Mouse (Mus musculus) R1 (cell line): ENCODE data around the gene Lrfn3.
A peak's percentile ranks its signal among the peaks of the same experiment; 100 is the strongest.

ENCODE experiments used
- DNase-seq: peaks from one replicate; pipeline ENCODE4 v3.0.0-alpha.2; 2018; ENCODE audit warnings: low read depth, low spot score

Lrfn3 gene

GRCm38 (mm10) chr7:30362652-30363343 is at the start of gene Lrfn3:
Lrfn3 (minus strand) TSS chr7:30362772.
- DNase-seq = peak; percentile 82

- DNase-seq = no peak
Measured at GRCm38 (mm10) chr7:30411023-30411422, 48.5 kb upstream of the Lrfn3 start.

DNA sequence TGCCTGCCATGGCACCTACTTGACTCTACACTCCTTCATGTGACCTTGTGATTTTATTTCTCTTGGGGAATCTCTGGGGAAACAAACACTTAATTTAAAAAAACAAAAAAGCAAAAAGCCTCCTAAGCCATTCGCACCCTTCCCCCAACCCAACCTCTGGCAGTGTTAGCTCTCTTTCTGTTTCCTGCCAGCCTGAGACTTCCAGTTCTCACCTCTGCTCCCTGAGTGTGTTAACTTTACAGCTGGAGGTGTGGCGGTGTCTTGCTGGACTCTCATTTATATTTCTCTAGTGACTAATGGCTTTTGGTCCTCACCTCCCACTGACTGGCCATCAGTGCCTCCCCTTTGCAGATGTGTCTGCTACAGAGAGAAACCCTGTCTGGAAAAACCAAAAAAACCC is 47.2 kb upstream of the Lrfn3 start:
- no peak for DNase-seq

DNA sequence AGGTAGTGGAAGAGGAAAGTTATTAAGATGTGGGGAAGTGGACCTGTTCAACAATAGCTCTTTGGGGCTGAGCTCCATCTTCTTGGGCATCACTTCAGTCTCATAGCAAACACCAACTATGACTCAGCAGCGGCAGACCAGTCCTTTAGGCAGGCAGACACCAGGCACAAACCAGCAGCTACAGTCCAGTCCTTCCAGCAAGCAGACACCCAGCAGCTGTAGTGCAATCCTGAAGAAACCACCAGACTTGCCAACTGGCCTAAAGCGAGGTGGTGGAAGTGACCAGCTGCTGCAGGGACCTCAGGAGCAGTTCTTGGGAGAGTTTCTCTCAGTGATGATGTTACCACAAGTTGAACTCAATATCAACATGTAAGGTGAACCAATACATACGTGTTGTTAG is 46.1 kb upstream of the Lrfn3 start:
- no peak for DNase-seq

DNA sequence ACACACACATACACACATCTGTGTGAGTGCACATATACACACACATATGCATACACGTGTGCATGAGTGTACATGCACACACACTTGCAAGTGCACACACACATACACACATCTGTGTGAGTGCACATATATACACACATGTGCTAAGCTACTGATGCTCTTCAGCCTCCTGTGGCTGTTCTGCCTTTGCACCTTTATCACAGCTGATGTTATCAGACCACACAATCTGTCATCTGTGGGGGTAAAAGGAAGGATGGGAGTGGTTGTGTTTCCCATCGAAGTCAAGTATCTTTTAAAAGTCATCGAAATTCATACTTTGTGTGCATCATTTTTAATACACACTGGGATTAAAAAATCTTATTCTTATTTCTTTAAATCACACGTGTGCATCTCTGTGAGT is 39.8 kb upstream of the Lrfn3 start:
- DNase-seq = no peak

DNA sequence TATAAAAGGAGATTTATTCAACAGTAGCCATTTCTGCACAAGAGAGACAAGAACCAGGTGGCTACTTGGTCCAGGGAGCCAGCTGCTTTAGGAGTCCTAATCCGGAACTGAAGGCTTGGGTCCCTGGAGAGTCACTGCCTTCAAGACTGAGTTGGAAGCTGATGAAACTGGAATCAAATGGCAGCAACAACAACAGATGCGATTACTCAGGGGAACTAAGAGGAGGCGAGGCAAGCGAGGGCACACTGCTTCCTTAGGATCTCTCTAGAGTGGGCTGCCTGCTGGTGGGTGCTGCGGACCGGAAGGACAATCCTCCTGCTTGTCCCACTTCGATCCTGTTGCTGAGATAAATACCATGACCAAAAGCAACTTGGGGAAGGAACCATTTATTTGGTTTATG is 37.1 kb upstream of the Lrfn3 start:
- no peak for DNase-seq

DNA sequence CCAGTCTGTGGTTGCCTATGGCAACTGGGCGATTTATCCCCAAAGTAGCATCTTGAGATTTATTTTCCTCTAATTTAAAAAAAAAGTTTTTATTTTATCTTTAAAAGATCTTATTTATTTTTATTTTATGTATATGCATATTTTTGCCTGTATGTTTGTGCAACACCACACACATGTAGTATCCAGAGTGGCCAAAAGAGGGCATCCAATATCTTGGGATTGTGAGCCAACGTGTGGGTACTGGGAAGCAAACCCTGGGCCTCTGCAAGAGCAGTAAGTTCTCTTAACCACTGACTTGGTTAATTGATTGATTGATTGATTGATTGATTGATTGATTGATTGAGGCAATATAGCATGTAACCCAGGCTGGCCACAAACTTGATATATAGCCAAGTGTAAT is 32.3 kb upstream of the Lrfn3 start:
- DNase-seq = peak; percentile 45

DNA sequence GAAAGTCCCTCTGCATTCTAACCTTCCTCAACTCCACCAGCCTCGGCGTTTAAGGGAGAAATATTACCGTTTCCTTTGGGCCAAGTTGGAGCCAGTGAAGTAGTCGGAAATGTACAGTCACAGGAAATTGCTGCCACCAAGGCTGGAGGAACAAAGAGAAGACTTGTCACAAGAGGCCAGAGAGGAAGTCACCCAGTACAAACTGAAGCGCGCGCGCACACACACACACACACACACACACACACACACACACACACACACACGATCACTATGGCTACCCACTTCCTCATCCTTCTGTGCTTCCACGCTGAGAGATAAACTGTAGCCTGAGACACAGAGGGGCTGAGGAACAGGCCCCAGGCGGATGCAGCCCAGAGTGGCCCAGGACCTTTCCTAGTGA is 31.8 kb upstream of the Lrfn3 start:
- no peak for DNase-seq

DNA sequence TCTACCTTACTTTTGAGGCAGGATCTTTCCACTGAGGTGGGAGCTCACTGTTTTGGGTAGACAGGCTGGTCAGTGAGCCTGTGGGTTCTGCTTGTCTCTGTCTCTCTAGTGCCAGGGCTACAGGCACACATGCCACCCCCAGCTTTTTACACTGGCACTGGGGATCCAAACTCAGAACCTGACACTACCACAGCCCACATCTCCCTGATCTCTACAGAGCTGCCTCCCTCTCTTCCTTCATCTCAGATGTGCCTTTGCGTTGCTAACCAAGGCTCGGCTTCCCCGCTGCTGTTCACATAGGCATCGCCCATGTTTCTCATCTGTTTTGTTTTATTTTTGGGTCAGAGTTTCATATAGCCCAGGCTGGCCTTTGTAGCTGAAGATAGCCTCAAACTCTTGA is 31.1 kb upstream of the Lrfn3 start:
- no peak for DNase-seq

DNA sequence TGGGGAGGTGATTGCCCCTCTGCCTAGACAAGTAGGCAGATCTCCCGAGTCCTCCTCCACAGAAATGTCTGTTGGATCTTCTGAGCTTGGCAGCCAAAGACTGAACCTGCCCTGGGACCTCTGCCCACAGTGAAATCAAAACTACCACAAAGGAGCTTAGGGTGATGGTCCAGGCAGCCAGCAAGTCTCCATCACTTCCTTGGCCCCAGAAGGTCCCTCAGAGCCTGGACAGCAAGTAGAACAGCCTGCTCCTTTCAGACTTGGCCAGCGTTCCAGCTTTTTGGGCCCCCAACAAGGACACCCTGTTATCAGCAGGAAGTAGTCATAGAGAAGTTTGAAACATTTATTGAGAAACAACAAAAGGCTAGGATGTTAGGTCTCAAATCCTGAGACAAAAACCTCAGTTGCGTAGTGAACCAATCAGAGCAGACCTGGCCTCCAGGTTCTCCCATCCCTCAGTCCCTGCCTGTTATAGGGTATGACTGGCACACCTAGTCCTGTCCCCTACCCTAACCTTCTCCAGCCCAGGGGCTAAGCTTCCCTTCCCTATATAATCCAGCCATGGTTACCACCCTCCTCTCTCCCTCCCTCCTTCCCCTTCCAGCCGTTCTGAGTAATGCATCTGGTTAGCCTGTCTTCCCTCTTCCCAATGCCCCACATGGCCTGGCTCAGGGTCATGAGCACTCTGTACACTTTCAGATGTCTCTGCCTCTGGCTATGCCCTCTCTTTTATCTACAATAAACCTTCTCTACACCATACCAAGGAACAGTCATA is 30.4 kb upstream of the Lrfn3 start:
- no peak for DNase-seq

DNA sequence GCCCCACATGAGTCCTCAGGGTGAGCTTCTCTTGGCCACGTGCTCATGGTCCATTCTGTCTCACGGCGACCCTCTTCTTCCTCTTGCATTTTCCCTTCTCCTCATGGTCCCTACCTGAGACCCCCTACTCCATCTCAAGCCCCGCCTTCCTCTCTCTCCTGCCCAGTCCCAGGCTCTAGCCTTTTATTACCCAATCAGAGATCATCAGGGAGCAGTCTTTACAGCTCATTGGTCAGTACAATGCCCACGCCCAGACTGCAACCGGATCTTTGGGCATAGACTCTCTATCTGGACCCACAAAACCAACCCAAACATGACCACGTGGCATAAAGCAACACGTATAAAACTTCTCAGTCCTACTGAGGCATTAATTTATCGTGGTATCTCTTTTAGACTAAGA is 21.5 kb upstream of the Lrfn3 start:
- peak; percentile 62 for DNase-seq

DNA sequence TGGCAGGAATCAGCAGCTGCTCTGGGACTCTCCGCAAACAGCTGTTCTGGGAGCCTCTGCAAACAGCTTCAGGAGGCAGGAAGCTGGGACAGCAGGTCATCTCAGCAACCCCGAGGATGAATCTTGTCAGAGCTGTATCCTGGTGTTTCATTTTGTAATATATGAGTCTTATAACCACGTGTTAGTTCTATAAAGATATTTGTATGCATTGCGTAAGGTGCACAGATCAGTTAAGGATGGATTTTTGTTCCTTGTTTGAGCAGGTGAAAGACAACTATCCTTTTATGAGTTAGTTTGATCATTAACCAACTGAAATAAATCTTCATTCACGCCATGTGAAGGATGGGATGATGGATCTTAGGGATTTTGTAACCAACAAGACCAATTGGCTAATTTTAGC is 17.5 kb upstream of the Lrfn3 start:
- no peak for DNase-seq

GRCm38 (mm10) chr7:30373501-30373962 is 11.0 kb upstream of the Lrfn3 start:
- DNase-seq = peak; percentile 100

GRCm38 (mm10) chr7:30367466-30367865 is 4.9 kb upstream of the Lrfn3 start:
- DNase-seq = no peak

GRCm38 (mm10) chr7:30363344-30363738 is 769 bp upstream of the Lrfn3 start:
- no peak for DNase-seq

- DNase-seq = no peak
Measured at GRCm38 (mm10) chr7:30360028-30360427, 2.5 kb downstream of the Lrfn3 start.

DNA sequence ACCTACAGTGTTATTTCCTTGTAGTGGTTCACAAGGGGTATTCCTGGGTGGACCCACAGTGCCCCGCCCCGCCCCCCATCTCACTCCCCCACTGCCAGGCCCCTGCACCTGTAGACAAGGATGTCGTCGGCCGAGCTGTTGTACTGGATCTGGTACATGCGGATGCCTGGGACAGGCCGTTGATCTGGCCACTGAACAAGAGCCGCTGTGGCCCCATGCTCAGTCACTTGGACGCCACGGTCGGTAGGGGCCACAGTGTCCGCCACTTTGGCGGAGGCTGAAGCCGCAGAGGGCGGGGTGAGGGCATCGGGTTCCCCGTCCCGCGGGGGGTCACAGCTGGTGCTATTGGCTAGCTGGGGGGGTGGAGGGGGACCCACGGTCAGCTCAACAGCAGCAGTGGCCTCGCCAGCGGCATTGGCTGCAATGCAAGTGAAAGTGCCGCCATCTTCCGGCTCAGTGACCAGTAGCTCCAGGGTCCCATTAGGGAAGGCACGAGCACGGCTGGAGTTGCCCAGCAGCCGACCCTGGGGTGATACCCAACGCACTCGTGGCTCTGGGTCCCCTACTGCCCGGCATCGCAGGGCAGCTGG is 3.2 kb downstream of the Lrfn3 start:
- DNase-seq = no peak

- DNase-seq = no peak
Measured at GRCm38 (mm10) chr7:30358378-30359186, 4.0 kb downstream of the Lrfn3 start.

DNA sequence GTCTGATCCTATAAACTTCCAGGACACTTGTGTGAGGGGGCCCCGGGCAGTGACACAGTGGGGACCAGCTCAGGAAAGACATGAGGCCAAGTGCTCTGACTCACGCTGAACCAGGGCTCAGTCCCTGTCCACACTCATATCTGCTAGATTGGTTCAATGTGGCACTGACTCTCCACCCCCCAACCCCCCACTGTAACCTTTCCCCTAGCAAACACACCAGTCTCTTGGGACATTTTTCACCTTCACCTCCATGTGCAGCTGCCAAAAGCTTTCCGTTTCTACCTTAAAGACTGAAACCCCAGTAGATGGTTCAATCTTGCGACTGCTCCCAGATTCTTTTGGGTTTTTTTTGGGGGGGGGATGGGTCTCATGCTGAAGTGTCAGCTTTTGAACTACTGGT is 8.5 kb downstream of the Lrfn3 start:
- DNase-seq = no peak

- peak; percentile 87 for DNase-seq
Measured at GRCm38 (mm10) chr7:30353279-30353822, 9.2 kb downstream of the Lrfn3 start.

GRCm38 (mm10) chr7:30347828-30348227 is 14.7 kb downstream of the Lrfn3 start:
- peak; percentile 78 for DNase-seq
